Mouse (Mus musculus) Patski (cell line): Measurements from ENCODE around the gene Cdkn1a. TPM values are rescaled to one million over a fixed set of nuclear protein-coding genes. Genes with fewer than 3 reads are reported as not detected.
"Not testable (repeated sequence)": the region's sequence is repeated elsewhere in the genome, so short reads cannot be mapped to it uniquely, and the experiment has no call there.

Source experiments
- ATAC-seq: fragments of 100-300 bp; one replicate; pipeline ENCODE4 v1.8.0; 2021
- CTCF ChIA-PET: fragments of 350-600 bp; sonication (Branson Sonifier 250); formaldehyde crosslinking; loops from one replicate; lab custom pipeline; 2022; ENCODE audit warnings: inconsistent platforms; lab: Charles Lee
- POLR2A ChIA-PET: fragments of 350-600 bp; sonication (Branson Sonifier 250); formaldehyde crosslinking; loops from one replicate; lab custom pipeline; 2022; ENCODE audit warnings: antibody characterized with exemption, inconsistent platforms; lab: Charles Lee
- DNase-seq: peaks from one replicate; pipeline ENCODE4 v3.0.0-alpha.2; 2011; ENCODE audit warnings: low read depth, low spot score
- H3K27me3 ChIP-seq: fragments of 371-371 bp; one replicate; pipeline ENCODE4 v1.5.1; 2021
- CTCF ChIP-seq: fragments of 100-300 bp; IDR thresholded peaks from one replicate; pipeline ENCODE4 v1.5.1; 2021
- in situ Hi-C: fragments of 300-500 bp; cut with MboI; formaldehyde crosslinking; loops from 3 replicates; pipeline ENCODE4 v1.11.1; 2018; ENCODE audit warnings: low pct_unique_long_range_greater_than_20kb, mixed read lengths
- polyA plus RNA-seq: library from polyadenylated mRNA; unstranded; gene quantifications from one replicate; pipeline ENCODE4 v1.2.3, GENCODE M21; 2021

Gene Cdkn1a
- polyA plus RNA-seq, 1 experiment from 2014 or later: 29.0 TPM

DNA sequence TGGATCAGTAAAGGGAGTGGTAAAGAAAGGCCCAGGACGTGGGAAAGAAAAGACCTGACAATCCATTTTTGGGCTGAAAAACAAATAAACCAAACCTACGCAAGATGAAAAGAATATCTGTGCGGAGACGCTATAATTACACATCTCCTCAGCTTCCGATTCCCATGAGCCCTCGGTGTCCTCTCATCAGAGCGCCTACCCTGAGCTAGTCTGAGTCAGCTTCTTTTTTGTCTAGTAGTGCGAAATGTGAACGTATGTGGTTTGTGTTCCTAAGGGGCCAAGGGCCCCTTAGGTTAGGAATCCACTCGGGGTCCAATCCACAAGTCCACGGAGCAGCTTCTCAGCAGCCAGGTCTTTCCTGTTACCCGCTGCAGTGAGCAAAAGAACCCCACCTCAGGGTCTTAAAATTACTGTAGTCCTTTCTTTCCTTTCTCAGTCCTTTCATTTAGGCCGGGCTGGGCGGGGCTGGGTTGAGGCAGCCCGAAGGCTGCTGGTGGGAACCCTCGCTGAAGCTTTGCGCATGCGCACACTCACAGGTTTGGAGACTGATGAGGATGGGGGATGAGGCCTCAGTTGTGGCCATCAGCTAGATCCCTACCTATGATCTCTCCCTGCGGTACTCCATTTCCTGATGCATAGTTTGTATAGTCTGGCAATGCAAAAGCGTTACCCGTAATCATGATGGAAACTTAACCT lies 25.4 kb upstream of the Cdkn1a start:
- no peaks in the 10 kb centered on the region for H3K27me3 ChIP-seq
- ATAC-seq: no peak
- no peak for TF ChIP-seq CTCF
- no peak for DNase-seq
- ChIA-PET CTCF (interaction anchor here (1.3 kb wide), 1 partner anchor 16 kb away, joined by 3 read pairs; no protein-coding TSS in a partner anchor), POLR2A (interaction anchor here (0.6 kb wide), 1 partner anchor 23 kb away, joined by 4 read pairs; no protein-coding TSS in a partner anchor)
- in situ Hi-C loops: no loop called here

DNA sequence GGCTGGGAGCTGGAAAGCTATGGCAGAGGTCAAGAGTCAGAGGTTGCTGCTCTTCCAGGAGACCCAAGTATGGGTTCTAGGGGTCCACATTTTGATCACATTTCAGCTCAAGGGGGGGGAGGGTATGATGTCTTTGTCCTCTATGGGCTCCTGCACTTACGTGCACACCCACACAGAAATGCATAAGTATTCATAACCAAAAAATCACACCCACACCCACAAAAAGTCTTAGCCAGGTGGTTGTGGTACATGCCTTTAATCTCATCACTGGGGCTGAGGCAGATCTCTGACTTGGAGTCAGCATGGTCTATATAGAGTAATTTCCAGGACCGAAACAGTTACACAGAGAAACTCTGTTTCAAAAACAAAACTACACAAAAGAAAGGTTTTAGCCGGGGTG lies 24.8 kb upstream of the Cdkn1a start:
- H3K27me3 ChIP-seq: no peaks in the 10 kb centered on the region
- DNase-seq: no peak
- no peak for ATAC-seq
- no peak for TF ChIP-seq CTCF
- ChIA-PET POLR2A (no interaction called here), CTCF (interaction anchor here (1.3 kb wide), 1 partner anchor 17 kb away, joined by 3 read pairs; no protein-coding TSS in a partner anchor)
- in situ Hi-C loops: no loop called here

GRCm38 (mm10) chr17:29067416-29067815 lies 23.4 kb upstream of the Cdkn1a start:
- DNase-seq, ATAC-seq, POLR2A ChIA-PET, in situ Hi-C loops, H3K27me3 ChIP-seq: not testable (repeated sequence)
- CTCF ChIA-PET: interaction anchor here (1.2 kb wide), 1 partner anchor 28 kb away, joined by 3 read pairs; no protein-coding TSS in a partner anchor

GRCm38 (mm10) chr17:29067847-29068246 lies 22.9 kb upstream of the Cdkn1a start:
- DNase-seq: no peak
- no peaks in the 10 kb centered on the region for H3K27me3 ChIP-seq
- POLR2A ChIA-PET: no interaction called here
- in situ Hi-C loops: no loop called here
- TF ChIP-seq CTCF: no peak
- no peak for ATAC-seq
- CTCF ChIA-PET: interaction anchor here (1.2 kb wide), 1 partner anchor 27 kb away, joined by 3 read pairs; no protein-coding TSS in a partner anchor

- ChIA-PET POLR2A (interaction anchor here (0.9 to 1.5 kb wide), 2 partner anchors 10 to 12 kb away, joined by 3 to 4 read pairs; no protein-coding TSS in a partner anchor), CTCF (interaction anchor here (1.4 kb wide), 1 partner anchor 10 kb away, joined by 4 read pairs; no protein-coding TSS in a partner anchor)
- no peaks in the 10 kb centered on the region for H3K27me3 ChIP-seq
- DNase-seq (no peak), ATAC-seq (no peak)
- TF ChIP-seq CTCF: no peak
- in situ Hi-C loops: no loop called here
Observed at GRCm38 (mm10) chr17:29069063-29069462, 21.7 kb upstream of the Cdkn1a start.

DNA sequence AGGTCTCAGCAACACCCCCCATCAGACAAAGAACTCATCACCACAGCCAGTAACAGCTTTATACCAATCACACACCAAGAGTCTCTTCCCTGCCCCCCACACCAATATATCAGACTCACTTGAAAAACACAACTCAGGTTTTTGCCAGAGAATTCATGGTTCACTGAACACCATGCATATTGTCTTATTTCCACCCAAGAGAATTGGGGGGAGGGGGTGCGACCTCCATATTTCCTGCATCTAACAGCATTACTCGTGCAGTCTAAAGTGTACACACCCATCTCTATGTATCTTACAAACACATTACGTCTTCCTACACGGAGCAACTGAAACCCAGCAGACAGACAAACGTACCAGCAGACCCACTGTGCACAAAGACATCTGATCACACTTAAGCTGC lies 19.0 kb upstream of the Cdkn1a start:
- ATAC-seq: no peak
- no peak for TF ChIP-seq CTCF
- in situ Hi-C loops: no loop called here
- ChIA-PET POLR2A (interaction anchor here (1.2 kb wide), 1 partner anchor 19 kb away, joined by 4 read pairs; the partner anchor contains the start of gene Cdkn1a), CTCF (no interaction called here)
- no peaks in the 10 kb centered on the region for H3K27me3 ChIP-seq
- no peak for DNase-seq

GRCm38 (mm10) chr17:29072701-29073307 lies 18.0 kb upstream of the Cdkn1a start:
- DNase-seq: no peak
- ATAC-seq: no peak
- ChIA-PET POLR2A (interaction anchor here (1.2 kb wide), 1 partner anchor 18 kb away, joined by 4 read pairs; the partner anchor contains the start of gene Cdkn1a), CTCF (no interaction called here)
- in situ Hi-C loops: no loop called here
- no peaks in the 10 kb centered on the region for H3K27me3 ChIP-seq
- TF ChIP-seq CTCF: no peak

DNA sequence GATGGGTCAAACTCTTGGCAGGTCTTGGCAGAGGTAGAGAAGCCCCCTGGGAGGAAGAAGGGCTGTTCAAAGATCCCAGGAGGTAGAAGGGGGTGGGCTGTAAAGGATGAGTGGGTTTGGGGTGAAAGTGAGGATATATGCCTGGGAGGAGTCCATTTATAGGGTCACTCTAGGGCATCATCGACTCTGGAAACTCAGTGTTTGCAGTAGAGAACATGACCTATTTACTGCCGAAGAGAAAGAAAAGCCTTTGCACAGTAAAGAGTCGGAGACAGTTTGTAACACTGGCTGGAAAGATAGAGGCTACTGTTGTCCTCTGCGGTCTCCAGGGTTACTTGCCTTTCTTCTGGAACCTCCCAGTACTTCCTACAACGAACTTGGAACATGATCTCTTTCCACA lies 17.5 kb upstream of the Cdkn1a start:
- ATAC-seq (no peak), DNase-seq (no peak)
- in situ Hi-C loops: no loop called here
- POLR2A ChIA-PET: no interaction called here
- H3K27me3 ChIP-seq: no peaks in the 10 kb centered on the region
- CTCF ChIA-PET: no interaction called here
- no peak for TF ChIP-seq CTCF

DNA sequence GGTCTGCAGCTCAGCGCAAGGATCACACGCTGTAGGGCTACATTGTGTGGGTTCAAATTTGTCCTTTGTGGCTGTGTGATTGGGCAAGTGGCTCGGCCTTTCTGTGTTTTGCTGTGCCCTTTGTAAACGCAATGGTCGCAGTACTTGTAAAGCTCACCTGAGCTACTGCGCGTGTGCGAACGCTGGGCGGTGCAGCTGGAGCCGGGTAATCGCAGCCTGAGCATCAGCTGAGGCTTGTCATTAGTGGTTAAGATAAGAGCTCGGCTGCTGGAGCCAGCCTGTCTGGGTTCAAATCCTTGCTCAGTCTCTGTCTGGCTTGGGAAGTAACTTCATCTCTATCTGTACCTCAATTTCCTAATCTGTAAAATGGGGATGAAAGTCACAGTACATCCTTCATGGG lies 16.7 kb upstream of the Cdkn1a start:
- in situ Hi-C loops: no loop called here
- ATAC-seq (no peak), DNase-seq (no peak)
- CTCF ChIA-PET: no interaction called here
- no peaks in the 10 kb centered on the region for H3K27me3 ChIP-seq
- POLR2A ChIA-PET: no interaction called here
- TF ChIP-seq CTCF: no peak

DNA sequence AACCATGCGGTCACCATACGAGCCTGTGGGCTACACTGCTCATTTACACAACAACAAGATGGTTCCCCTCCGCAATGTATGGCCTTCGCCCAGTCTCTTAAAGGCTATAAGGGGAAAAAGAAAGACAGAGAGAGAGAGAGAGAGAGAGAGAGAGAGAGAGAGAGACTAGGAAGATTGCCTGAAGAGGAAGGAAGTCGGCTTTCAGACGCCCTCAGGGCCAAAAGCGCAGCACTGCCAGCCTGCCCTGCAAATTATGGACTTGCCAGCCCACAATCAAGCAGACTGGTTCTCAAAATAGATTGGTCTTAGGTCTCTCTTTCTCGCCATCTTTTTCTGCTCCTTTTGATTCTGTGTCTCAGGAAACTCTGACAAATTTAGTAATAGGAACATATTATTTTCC lies 14.5 kb upstream of the Cdkn1a start:
- no peak for DNase-seq
- H3K27me3 ChIP-seq: no peaks in the 10 kb centered on the region
- ChIA-PET CTCF (no interaction called here), POLR2A (no interaction called here)
- no peak for ATAC-seq
- in situ Hi-C loops: no loop called here
- no peak for TF ChIP-seq CTCF
